Mouse (Mus musculus) stomach, embryonic 16.5 days (tissue): ENCODE measurements around the gene Mdm4. TPM values are rescaled to one million over a fixed set of nuclear protein-coding genes. Genes with fewer than 3 reads are reported as not detected.

Source experiments
- microRNA-seq: library from miRNA; unstranded; fragments of <30 nt; microRNA quantifications from one replicate; pipeline ENCODE4, GENCODE M21; 2016
- polyA plus RNA-seq: library from polyadenylated mRNA; unstranded; fragments of >200 nt; fragmentation: Nextera tagmentation; extraction: Ambion mirVana; gene quantifications from 2 replicates; pipeline ENCODE4 v1.2.1, GENCODE M21; 2015

The Mdm4 gene
- polyA plus RNA-seq, 1 experiment from 2014 or later = 33.7 TPM

Small RNA genes lying within 50 kb of the gene (microRNA-seq; reads per million reads assigned to microRNA genes)
- gene Gm44300 = not detected

Other genes with a start within 250 kb of the Mdm4 start
- 3.1 and 3.3 TPM in 2 replicates for gene Lrrn2, start 150.3 kb downstream of the Mdm4 start, polyA plus RNA-seq
- 8.5 and 9.3 TPM in 2 replicates for gene Pik3c2b, start 15.1 kb upstream of the Mdm4 start, polyA plus RNA-seq
- 55.3 and 57.0 TPM in 2 replicates for gene Ppp1r15b, start 100.6 kb upstream of the Mdm4 start, polyA plus RNA-seq
- 17.0 and 17.7 TPM in 2 replicates for gene Plekha6, start 133.6 kb upstream of the Mdm4 start, polyA plus RNA-seq